Mouse (Mus musculus): ENCODE data around the gene Cdc42ep4.

GRCm38 (mm10) chr11:113726994-113727888 is 24.4 kb downstream of the Cdc42ep4 start:
- TF ChIP-seq POLR2A (IDR thresholded peaks at IDR 0.05; ENCODE audit: low read depth, low read length) (no peak), CTCF (IDR thresholded peaks at IDR 0.05; ENCODE audit: extremely low read depth, insufficient read depth, insufficient read length, insufficient replicate concordance) (no peak)

Measured in spleen, adult 2 months (tissue).